Mouse (Mus musculus) spleen, adult 2 months (tissue): ENCODE results near the gene Tnrc6a.

ENCODE experiments used
- CTCF ChIP-seq: fragments of 200-500 bp; IDR thresholded peaks from 2 replicates; pipeline ENCODE4 v1.5.1; 2011; ENCODE audit warnings: mild to moderate bottlenecking, inconsistent platforms; ENCODE audit not compliant: insufficient read depth, insufficient read length, insufficient replicate concordance; ENCODE audit errors: extremely low read depth
- POLR2A ChIP-seq: fragments of 200-500 bp; IDR thresholded peaks from 2 replicates; pipeline ENCODE4 v1.6.1; 2011; ENCODE audit warnings: low read depth, low read length, inconsistent platforms

DNA sequence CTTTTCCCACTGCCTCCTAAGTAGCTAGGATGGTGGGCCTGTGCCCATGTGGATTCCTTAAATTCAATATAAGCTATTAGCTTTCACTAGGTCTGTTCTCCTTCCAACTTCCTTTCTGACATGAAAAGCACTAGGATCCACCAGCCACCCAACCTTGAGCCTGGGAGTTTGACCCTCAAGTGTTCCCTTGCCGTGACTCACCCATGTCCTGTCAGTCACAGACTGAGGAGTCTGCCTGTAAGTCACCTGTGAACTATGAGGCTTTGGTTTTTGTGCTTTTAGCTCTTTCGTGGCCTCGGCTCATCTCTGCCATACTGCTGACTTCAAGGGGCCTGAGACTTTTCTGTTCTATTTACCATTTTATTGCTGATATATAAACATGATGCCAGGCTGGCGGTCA, 34.8 kb upstream of the Tnrc6a start:
- TF ChIP-seq CTCF: no peak
- TF ChIP-seq POLR2A: no peak
